Mouse (Mus musculus): ENCODE measurements around the gene Tmeff1. TPM values are rescaled to one million over a fixed set of nuclear protein-coding genes. Genes with fewer than 3 reads are reported as not detected.
"Not testable (repeated sequence)": the region's sequence is repeated elsewhere in the genome, so short reads cannot be mapped to it uniquely, and the experiment has no call there.

Gene Tmeff1
- polyA plus RNA-seq, 1 experiment from 2014 or later = 10.2 TPM

DNA sequence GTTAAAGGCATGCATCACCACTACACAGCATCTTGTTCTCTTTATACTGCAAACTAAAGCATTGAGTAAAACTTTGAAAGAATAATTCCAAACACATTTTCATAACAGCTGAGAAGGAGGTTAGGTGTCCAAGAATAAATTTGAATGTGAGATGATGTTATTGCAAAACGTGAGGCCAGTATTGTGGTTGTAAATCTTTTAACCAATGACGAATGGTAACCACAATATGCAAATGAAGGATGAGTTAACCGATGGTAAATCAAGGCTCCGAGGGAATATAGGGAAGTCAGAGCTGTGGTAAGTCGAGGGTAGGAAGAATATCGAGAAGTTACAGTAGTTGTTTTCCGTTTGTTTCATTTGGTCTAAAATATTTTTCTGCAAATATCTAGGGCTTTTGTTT lies 89.4 kb downstream of the Tmeff1 start:
- no peaks in the 10 kb centered on the region for H3K9me3 ChIP-seq (ENCODE audit: control insufficient read depth)
- no peak overlapping the region for H3K4me2 ChIP-seq (replicated peaks; ENCODE audit: low read depth)
- 84% methylated on average over 7 of the region's 7 CpGs for WGBS
- TF ChIP-seq CTCF (IDR thresholded peaks at IDR 0.05; ENCODE audit: low read depth) = no peak
- H3K36me3 ChIP-seq (ENCODE audit: control insufficient read depth, insufficient read depth) = no peaks in the 10 kb centered on the region
- no peak overlapping the region for H3K9ac ChIP-seq (ENCODE audit: low read depth, low read length)
- H3K27ac ChIP-seq (ENCODE audit: low read depth, low read length) = no peak overlapping the region
- H3K4me3 ChIP-seq (ENCODE audit: low read depth, low read length) = no peak overlapping the region
- no peaks in the 10 kb centered on the region for H3K27me3 ChIP-seq (replicated peaks; ENCODE audit: control insufficient read depth, insufficient read depth, low read length)
- no peak for ATAC-seq
- H3K4me1 ChIP-seq (replicated peaks; ENCODE audit: control insufficient read depth, insufficient read depth, low read length) = no peaks in the 10 kb centered on the region

DNA sequence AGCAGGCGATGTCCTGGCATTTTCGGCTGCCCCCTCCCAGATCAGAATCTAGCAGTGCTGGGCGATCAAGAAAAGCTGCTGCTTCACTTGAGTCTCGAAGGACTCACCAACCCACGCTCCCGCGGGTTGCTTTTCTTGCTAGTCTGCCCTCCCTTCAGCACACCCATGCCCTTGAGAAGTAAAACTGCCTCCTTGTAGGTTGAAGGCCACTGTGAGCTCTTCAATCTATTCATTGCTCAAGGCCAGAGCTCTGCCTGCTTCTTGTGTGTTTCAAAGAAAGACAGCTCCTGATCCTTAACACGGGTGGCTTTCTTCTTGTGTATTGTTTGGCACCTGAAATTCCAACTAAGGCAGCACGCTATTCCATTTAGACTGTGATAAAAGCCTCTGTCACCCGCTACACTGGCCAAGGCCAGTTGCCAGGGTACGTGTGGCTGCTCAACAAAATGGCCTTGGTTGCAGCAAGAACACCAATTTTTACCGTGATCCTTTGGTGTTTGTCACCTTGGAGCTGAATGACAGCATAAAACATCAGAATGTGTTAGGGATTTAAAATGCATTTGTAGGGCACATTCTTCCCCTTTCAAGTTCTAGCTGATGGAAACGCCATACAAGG lies 91.7 kb downstream of the Tmeff1 start:
- ATAC-seq = no peak
- no peaks in the 10 kb centered on the region for H3K9me3 ChIP-seq (ENCODE audit: control insufficient read depth)
- H3K4me2 ChIP-seq (replicated peaks; ENCODE audit: low read depth) = no peak overlapping the region
- H3K36me3 ChIP-seq (ENCODE audit: control insufficient read depth, insufficient read depth) = no peaks in the 10 kb centered on the region
- 90% methylated on average over 13 of the region's 13 CpGs for WGBS
- H3K27ac ChIP-seq (ENCODE audit: low read depth, low read length) = no peak overlapping the region
- no peaks in the 10 kb centered on the region for H3K4me1 ChIP-seq (replicated peaks; ENCODE audit: control insufficient read depth, insufficient read depth, low read length)
- no peak overlapping the region for H3K9ac ChIP-seq (ENCODE audit: low read depth, low read length)
- no peak overlapping the region for H3K4me3 ChIP-seq (ENCODE audit: low read depth, low read length)
- H3K27me3 ChIP-seq (replicated peaks; ENCODE audit: control insufficient read depth, insufficient read depth, low read length) = no peaks in the 10 kb centered on the region
- TF ChIP-seq CTCF (IDR thresholded peaks at IDR 0.05; ENCODE audit: low read depth) = no peak

DNA sequence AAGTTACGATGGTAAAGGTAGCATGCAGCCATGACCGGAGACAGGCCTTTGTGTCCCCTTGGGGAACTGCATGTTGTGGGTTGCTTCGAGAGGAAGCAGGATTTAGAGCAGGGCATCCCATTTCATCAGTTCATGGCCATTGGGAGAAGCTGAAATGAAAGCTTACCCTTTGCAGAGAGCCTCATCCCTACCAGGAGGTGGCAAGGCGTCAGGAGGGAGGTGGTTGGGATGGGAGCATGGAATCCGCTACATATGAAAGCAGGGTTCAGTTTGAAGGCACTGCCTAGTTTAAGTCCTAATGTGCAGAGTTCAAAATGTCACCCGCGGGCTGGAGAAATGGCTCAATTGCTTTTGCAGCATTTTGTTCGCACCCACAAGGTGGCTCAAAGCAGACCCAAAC lies 92.3 kb downstream of the Tmeff1 start:
- no peak overlapping the region for H3K9ac ChIP-seq (ENCODE audit: low read depth, low read length)
- no peak overlapping the region for H3K4me2 ChIP-seq (replicated peaks; ENCODE audit: low read depth)
- WGBS = 96% methylated on average over 8 of the region's 8 CpGs
- H3K4me1 ChIP-seq (replicated peaks; ENCODE audit: control insufficient read depth, insufficient read depth, low read length) = no peaks in the 10 kb centered on the region
- TF ChIP-seq CTCF (IDR thresholded peaks at IDR 0.05; ENCODE audit: low read depth) = no peak
- no peak for ATAC-seq
- H3K27me3 ChIP-seq (replicated peaks; ENCODE audit: control insufficient read depth, insufficient read depth, low read length) = no peaks in the 10 kb centered on the region
- H3K27ac ChIP-seq (ENCODE audit: low read depth, low read length) = no peak overlapping the region
- H3K36me3 ChIP-seq (ENCODE audit: control insufficient read depth, insufficient read depth) = no peaks in the 10 kb centered on the region
- H3K4me3 ChIP-seq (ENCODE audit: low read depth, low read length) = no peak overlapping the region
- no peaks in the 10 kb centered on the region for H3K9me3 ChIP-seq (ENCODE audit: control insufficient read depth)

DNA sequence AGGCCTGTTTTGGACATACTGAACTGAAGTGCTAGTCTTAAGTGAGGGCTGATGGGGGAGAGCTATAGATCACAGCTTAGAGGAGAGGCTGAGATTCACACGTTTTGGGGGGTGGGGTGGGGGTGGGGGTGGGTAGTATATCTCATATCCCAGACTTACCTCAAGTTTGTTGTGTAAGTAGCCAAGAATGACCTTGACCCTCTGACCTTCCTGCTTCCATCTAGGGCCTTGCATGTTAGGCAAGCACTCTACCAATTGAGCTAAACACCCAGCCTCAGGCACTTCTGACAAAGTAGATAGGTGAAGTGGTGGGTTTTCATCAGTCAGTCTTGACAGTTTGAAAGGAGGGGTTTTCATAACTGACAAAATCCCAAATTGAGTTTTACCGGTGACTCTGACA lies 92.8 kb downstream of the Tmeff1 start:
- Histone ChIP-seq H3K27ac (ENCODE audit: low read depth, low read length) (no peak overlapping the region), H3K9ac (ENCODE audit: low read depth, low read length) (no peak overlapping the region), H3K36me3 (ENCODE audit: control insufficient read depth, insufficient read depth) (no peaks in the 10 kb centered on the region), H3K4me2 (replicated peaks; ENCODE audit: low read depth) (no peak overlapping the region), H3K27me3 (replicated peaks; ENCODE audit: control insufficient read depth, insufficient read depth, low read length) (no peaks in the 10 kb centered on the region), H3K9me3 (ENCODE audit: control insufficient read depth) (no peaks in the 10 kb centered on the region), H3K4me1 (replicated peaks; ENCODE audit: control insufficient read depth, insufficient read depth, low read length) (no peaks in the 10 kb centered on the region), H3K4me3 (ENCODE audit: low read depth, low read length) (no peak overlapping the region)
- ATAC-seq = no peak
- no peak for TF ChIP-seq CTCF (IDR thresholded peaks at IDR 0.05; ENCODE audit: low read depth)
- WGBS = 77% methylated on average over 2 of the region's 2 CpGs

DNA sequence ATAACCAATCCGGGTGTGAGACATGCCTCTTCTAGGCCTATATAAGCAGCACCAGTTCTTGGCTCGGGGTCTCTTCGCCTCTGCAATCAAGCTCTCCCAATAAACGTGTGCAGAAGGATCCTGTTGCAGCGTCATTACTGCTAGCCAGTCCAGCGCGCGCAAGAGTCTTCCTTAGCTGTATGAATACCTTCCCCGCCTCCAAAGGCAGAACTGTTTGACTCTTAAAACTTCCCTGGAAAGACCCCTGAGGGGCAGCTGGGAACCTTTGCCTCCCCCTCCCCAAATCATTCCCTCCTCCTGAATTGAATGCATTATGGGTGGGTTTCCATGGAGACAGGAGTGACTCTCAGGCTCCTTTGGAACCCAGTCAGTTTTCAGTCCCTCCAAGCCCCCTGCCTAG lies 93.8 kb downstream of the Tmeff1 start:
- no peak for TF ChIP-seq CTCF (IDR thresholded peaks at IDR 0.05; ENCODE audit: low read depth)
- Histone ChIP-seq H3K36me3 (ENCODE audit: control insufficient read depth, insufficient read depth) (no peaks in the 10 kb centered on the region), H3K4me2 (replicated peaks; ENCODE audit: low read depth) (no peak overlapping the region), H3K4me1 (replicated peaks; ENCODE audit: control insufficient read depth, insufficient read depth, low read length) (no peaks in the 10 kb centered on the region), H3K27me3 (replicated peaks; ENCODE audit: control insufficient read depth, insufficient read depth, low read length) (no peaks in the 10 kb centered on the region), H3K9me3 (ENCODE audit: control insufficient read depth) (no peaks in the 10 kb centered on the region), H3K9ac (ENCODE audit: low read depth, low read length) (no peak overlapping the region), H3K27ac (ENCODE audit: low read depth, low read length) (no peak overlapping the region), H3K4me3 (ENCODE audit: low read depth, low read length) (no peak overlapping the region)
- no peak for ATAC-seq
- WGBS = 89% methylated on average over 9 of the region's 9 CpGs

DNA sequence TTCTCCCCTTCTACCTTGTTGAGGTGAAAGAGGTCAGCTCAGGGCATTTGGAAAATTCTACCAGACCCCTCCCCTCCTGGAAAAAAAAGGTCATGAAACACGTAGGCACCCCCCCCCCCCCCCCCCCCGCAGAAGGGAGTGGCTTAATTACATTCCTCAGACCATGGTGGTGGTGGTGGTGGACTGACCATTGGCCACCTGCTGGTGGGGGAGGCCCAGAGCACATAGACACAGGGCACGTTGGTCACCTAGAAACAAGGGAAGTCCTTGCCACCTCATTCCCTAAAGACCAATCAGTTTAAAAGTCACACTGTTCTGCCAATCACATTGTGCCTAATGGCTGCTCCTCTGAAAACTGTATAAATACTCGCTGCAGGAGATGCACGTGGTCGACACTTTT lies 94.8 kb downstream of the Tmeff1 start:
- not testable (repeated sequence) for H3K9me3 ChIP-seq (ENCODE audit: control insufficient read depth); H3K36me3 ChIP-seq (ENCODE audit: control insufficient read depth, insufficient read depth); H3K4me1 ChIP-seq (replicated peaks; ENCODE audit: control insufficient read depth, insufficient read depth, low read length); H3K9ac ChIP-seq (ENCODE audit: low read depth, low read length); H3K27me3 ChIP-seq (replicated peaks; ENCODE audit: control insufficient read depth, insufficient read depth, low read length); H3K27ac ChIP-seq (ENCODE audit: low read depth, low read length); H3K4me3 ChIP-seq (ENCODE audit: low read depth, low read length)
- peak; percentile 65 for ATAC-seq
- 43% methylated on average over 5 of the region's 6 CpGs for WGBS
- H3K4me2 ChIP-seq (replicated peaks; ENCODE audit: low read depth) = peak overlapping the region; percentile 58; the same call in 1 of the 2 replicates
- TF ChIP-seq CTCF (IDR thresholded peaks at IDR 0.05; ENCODE audit: low read depth) = peak; percentile 32; the same call in 1 of the 2 replicates

DNA sequence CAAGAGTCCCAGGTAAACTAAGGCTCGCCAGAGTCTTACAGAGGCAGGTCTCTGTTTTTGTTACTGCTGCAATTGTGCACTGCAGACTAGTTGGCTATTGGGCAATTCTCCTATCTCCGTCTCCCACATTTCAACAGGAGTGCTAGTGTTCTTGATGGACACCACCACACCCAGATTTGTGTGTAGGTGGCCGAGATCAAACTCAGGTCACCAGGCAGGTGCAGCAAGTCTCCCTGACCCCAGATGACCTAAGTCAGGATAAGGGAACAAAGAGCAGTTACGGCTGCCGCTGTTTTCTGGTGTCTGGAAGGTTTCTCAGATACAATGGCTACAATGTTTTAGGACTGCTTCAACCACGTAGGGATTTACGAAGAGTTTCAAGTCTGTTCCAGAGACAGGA lies 95.2 kb downstream of the Tmeff1 start:
- Histone ChIP-seq H3K36me3 (ENCODE audit: control insufficient read depth, insufficient read depth) (no peaks in the 10 kb centered on the region), H3K27ac (ENCODE audit: low read depth, low read length) (no peak overlapping the region), H3K9ac (ENCODE audit: low read depth, low read length) (no peak overlapping the region), H3K4me2 (replicated peaks; ENCODE audit: low read depth) (peak overlapping the region; percentile 58), H3K9me3 (ENCODE audit: control insufficient read depth) (no peaks in the 10 kb centered on the region), H3K4me1 (replicated peaks; ENCODE audit: control insufficient read depth, insufficient read depth, low read length) (no peaks in the 10 kb centered on the region), H3K27me3 (replicated peaks; ENCODE audit: control insufficient read depth, insufficient read depth, low read length) (no peaks in the 10 kb centered on the region), H3K4me3 (ENCODE audit: low read depth, low read length) (0 out of 2 replicates have a peak overlapping the region, but pooled peaks have one; percentile 11)
- TF ChIP-seq CTCF (IDR thresholded peaks at IDR 0.05; ENCODE audit: low read depth) = no peak
- 30% methylated on average over 7 of the region's 7 CpGs for WGBS
- peak; percentile 78 for ATAC-seq
